Mouse (Mus musculus) limb, embryonic 15.5 days (tissue): ENCODE measurements around the gene Gsg1l. TPM values are rescaled to one million over a fixed set of nuclear protein-coding genes. Genes with fewer than 3 reads are reported as not detected.

Experiments
- ATAC-seq: fragments of 200-750 bp; cut with Nextera tagmentation; 2 replicates; pipeline ENCODE4 v1.8.0; 2017; ENCODE audit warnings: low read depth, moderate TSS enrichment; ENCODE audit not compliant: insufficient number of reproducible peaks, low FRiP score, low TSS enrichment
- H3K27ac ChIP-seq: fragments of 300-500 bp; sonication (generic); 2 replicates; pipeline ENCODE4 v1.5.1; 2015; ENCODE audit warnings: moderate library complexity, mild to moderate bottlenecking, inconsistent platforms
- H3K27me3 ChIP-seq: fragments of 300-500 bp; sonication (generic); 2 replicates; pipeline ENCODE4 v1.6.1; 2015; ENCODE audit warnings: inconsistent platforms
- H3K36me3 ChIP-seq: fragments of 300-500 bp; sonication (generic); 2 replicates; pipeline ENCODE4 v1.6.1; 2015; ENCODE audit warnings: inconsistent platforms
- H3K4me1 ChIP-seq: fragments of 300-500 bp; sonication (generic); 2 replicates; pipeline ENCODE4 v1.6.1; 2015; ENCODE audit warnings: inconsistent platforms
- H3K4me2 ChIP-seq: fragments of 300-500 bp; sonication (generic); 2 replicates; pipeline ENCODE4 v1.6.1; 2015; ENCODE audit warnings: mild to moderate bottlenecking, inconsistent platforms
- H3K4me3 ChIP-seq: fragments of 300-500 bp; sonication (generic); 2 replicates; pipeline ENCODE4 v1.5.1; 2015; ENCODE audit warnings: mild to moderate bottlenecking, inconsistent platforms
- H3K9ac ChIP-seq: fragments of 300-500 bp; sonication (generic); 2 replicates; pipeline ENCODE4 v1.6.1; 2015; ENCODE audit warnings: inconsistent platforms
- H3K9me3 ChIP-seq: fragments of 300-500 bp; sonication (generic); 2 replicates; pipeline ENCODE4 v1.6.1; 2016; ENCODE audit warnings: inconsistent platforms
- WGBS: fragments of 180-500 bp; shearing (Covaris S2); methylation state at CpG from one replicate; pipeline ENCODE4 v1.1.7; 2015; 5-methylcytosine and 5-hydroxymethylcytosine counted together
- polyA plus RNA-seq: library from polyadenylated mRNA; unstranded; fragments of >200 nt; fragmentation: Nextera tagmentation; extraction: Ambion mirVana; gene quantifications from 2 replicates; pipeline ENCODE4 v1.2.1, GENCODE M21; 2015

The Gsg1l gene
- polyA plus RNA-seq, 1 experiment from 2014 or later: 2.3 TPM

GRCm38 (mm10) chr7:125832767-125833166 is 249.4 kb downstream of the Gsg1l start:
- H3K9me3 ChIP-seq: no peaks in the 10 kb centered on the region
- H3K4me3 ChIP-seq: no peak overlapping the region
- H3K9ac ChIP-seq: no peak overlapping the region
- WGBS: 62% methylated on average over 1 of the region's 1 CpGs
- no peaks in the 10 kb centered on the region for H3K27me3 ChIP-seq
- H3K4me1 ChIP-seq: peaks cover 45% of the 10 kb centered on the region
- no peak overlapping the region for H3K4me2 ChIP-seq
- H3K36me3 ChIP-seq: no peaks in the 10 kb centered on the region
- H3K27ac ChIP-seq: peak overlapping the region; percentile 17
- ATAC-seq: no peak

GRCm38 (mm10) chr7:125829121-125829666 is 253.0 kb downstream of the Gsg1l start:
- 29% methylated on average over 3 of the region's 3 CpGs for WGBS
- Histone ChIP-seq H3K4me3 (no peak overlapping the region), H3K4me2 (no peak overlapping the region), H3K27ac (peak overlapping the region; percentile 75), H3K4me1 (peaks cover 49% of the 10 kb centered on the region), H3K9me3 (no peaks in the 10 kb centered on the region), H3K27me3 (no peaks in the 10 kb centered on the region), H3K36me3 (no peaks in the 10 kb centered on the region), H3K9ac (no peak overlapping the region)
- 0 out of 2 replicates have a peak, but pooled peaks have one; percentile 32 for ATAC-seq

GRCm38 (mm10) chr7:125828561-125828960 is 253.7 kb downstream of the Gsg1l start:
- H3K27ac ChIP-seq: peak overlapping the region; percentile 75
- no peak for ATAC-seq
- H3K9me3 ChIP-seq: no peaks in the 10 kb centered on the region
- no peaks in the 10 kb centered on the region for H3K27me3 ChIP-seq
- no peak overlapping the region for H3K9ac ChIP-seq
- no peak overlapping the region for H3K4me3 ChIP-seq
- WGBS: 60% methylated on average over 5 of the region's 5 CpGs
- H3K4me1 ChIP-seq: peaks cover 49% of the 10 kb centered on the region
- H3K4me2 ChIP-seq: no peak overlapping the region
- H3K36me3 ChIP-seq: no peaks in the 10 kb centered on the region

Other genes starting within 250 kb of the Gsg1l start
- gene Xpo6, start 118.1 kb upstream of the Gsg1l start, polyA plus RNA-seq: 34.3 and 43.7 TPM in 2 replicates
- 23.0 and 29.0 TPM in 2 replicates for gene Sbk1, start 190.2 kb upstream of the Gsg1l start, polyA plus RNA-seq